Mouse (Mus musculus) hindlimb bud, embryonic 11.5 days (tissue): ENCODE results near the gene Gpatch2.

Experiments
- DNase-seq: peaks from one replicate; pipeline ENCODE4 v3.0.0-alpha.2; 2012; ENCODE audit warnings: low read depth, low spot score; ENCODE audit errors: extremely low spot score

Gpatch2 gene

DNA sequence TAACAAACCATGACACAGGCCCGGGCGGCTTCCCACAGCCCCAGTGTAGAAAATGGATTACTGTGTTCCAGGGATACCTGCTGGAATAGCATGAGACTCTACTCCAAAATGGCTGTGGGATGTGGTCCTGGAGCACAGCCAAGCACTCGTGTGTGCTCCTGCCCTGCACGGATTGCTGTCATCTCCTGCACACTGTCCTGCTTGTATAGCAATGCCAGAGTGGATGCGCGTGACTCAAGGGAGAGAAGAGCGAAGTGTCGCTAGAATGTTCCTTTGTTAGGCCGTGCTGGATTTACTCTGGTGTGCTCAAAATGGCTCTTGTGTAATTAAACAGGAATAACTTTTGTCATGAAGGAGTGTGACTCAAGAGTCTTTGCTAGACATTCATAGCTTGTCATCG is 87.9 kb downstream of the Gpatch2 start:
- no peak for DNase-seq

DNA sequence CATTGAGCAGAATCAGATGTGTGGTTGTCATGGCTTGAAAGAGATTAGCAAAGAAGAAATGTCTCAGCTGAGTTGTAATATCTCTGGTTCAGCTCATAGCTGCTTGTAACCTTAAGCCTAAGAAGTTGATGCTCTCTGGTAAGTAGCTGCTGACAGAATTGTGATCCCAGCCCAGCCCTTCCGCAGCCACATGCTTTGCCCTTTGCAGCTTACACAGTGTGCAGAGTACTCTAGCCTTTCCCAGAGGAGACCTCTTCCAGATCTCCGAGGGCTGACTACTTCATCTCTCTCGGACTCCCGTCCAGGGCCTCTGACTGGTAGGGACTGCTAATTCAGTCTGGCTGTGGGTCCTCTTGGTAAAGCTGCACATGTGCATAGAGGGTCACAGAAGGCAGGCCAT is 92.0 kb downstream of the Gpatch2 start:
- no peak for DNase-seq

DNA sequence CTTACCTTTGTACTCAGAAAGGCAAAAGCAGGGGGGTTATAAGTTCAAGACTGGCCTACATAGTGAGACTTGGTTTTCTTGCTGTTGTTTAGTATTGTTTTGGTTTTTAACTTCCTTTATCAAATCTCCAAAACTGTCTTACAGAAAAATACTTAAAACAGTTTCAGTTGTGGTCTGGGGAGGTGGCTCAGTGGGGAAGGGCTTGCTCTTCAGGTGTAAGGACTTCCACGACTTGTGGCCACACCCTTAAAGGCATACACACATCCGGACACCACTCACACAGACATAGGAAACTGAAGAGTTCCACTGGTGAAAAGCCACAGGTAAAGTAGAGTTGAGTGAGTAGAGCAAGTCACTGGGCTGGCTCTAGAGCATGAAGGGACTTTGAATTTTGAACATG is 93.2 kb downstream of the Gpatch2 start:
- DNase-seq, result no peak

DNA sequence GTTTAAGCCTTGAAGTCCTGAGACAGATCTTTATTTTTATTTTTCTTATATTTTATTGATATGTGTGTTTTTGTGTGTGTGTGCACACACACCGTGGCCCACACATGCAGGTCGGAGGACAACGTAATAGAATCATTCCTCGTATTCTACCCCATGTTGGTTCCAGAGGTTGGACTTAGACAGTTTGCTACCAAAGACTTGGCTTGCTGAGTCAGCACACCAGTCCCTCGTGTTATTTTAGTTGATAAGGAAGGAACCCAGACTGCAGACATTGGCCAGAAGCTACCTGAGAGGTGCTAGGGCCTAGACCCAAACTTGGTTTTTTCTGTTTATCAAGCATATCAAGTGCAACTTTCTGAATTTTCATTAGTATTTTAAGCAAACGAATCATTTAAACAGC is 95.8 kb downstream of the Gpatch2 start:
- DNase-seq, result no peak

DNA sequence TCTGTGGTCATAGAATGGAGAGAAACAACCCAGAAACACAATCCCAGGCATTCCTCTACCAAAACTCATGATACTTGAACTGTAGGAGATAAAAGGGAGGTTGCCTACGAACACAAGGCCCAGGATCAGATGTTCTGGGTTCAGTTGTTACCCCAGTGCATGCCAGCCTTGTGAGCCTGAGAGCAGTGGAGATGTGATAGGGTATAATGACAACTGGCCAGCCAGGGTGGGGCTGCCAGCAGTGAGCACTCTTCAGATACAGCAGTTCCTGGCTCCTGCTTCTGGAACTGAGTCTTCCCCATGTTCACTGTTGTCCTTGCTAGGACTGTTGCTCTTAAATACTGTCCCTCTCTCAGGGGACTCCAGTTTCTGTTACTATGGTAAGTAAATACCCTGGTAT is 98.0 kb downstream of the Gpatch2 start:
- no peak for DNase-seq

DNA sequence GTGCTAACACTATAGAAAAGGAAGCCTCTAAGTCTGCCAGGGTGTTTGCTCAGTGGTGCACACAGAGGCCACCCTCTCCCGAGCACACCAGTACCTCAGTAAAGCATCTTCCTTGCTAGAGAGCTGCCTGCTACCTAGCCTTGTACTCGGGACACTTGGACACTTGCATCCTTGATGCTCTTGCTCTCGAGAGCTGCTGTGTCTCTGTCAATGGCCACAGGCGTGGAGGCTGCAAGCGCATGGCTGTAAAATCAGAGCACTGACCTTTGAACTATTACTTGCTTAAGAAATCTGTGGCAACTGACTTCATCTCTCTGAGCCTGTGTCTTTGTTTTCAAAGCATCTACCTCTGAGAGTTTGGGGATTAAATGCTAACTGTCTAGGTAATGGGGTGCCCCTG is 98.5 kb downstream of the Gpatch2 start:
- no peak for DNase-seq

DNA sequence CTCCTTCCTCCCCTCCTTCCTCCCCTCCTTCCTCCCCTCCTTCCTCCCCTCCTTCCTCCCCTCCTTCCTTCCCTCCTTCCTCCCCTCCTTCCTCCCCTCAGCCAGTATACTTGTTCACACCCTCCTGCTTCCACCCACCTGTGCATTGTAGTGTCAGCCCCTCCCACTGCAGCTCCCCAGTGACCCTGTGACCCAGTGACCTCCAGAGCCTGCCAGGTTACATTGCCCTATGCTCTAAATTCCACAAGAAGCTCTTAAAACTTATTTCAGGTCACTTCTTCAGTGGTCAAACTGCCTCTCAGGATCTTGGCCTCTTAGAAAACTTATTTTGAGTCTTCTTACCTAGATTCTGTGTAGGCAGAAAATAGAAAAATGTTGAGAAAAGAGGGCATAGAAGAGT is 99.2 kb downstream of the Gpatch2 start:
- no peak for DNase-seq

DNA sequence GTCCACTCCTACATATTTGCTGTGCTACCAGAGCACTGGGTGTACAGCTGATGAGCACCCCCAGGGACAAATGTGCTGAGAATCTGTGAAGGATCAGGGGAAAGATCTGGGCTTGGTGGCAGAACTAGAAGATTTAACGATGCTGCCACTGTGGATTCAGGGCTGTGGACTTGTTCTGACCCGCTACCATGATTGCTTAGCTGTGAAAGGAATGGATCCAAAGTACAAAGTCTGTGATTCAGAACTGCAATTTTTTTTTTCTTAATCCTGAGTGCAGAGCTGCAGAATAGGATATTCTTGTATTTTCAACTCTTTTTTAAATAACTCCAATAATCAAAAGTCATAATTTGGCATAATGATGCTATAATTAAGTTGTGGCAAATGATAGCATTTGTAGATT is 100.5 kb downstream of the Gpatch2 start:
- no peak for DNase-seq

DNA sequence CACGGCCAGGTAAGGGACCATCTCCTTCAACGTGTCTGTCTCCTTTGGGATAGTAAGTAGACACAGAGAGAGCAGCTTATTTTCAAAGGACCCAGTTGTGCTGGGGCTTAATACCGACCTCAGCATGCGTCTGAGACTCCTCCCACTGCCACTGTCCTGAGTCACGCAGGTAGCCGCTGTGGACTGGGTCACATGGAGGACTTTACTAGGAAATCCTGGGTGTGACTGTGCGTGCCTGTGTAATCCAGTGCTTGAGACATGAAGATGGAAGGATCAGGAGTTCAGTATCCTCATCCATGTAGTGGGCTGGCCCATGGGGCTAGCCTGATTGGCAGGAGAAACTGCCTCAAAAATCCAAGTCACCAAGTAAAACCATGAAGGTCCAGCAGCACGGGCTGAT is 101.2 kb downstream of the Gpatch2 start:
- DNase-seq, result no peak

DNA sequence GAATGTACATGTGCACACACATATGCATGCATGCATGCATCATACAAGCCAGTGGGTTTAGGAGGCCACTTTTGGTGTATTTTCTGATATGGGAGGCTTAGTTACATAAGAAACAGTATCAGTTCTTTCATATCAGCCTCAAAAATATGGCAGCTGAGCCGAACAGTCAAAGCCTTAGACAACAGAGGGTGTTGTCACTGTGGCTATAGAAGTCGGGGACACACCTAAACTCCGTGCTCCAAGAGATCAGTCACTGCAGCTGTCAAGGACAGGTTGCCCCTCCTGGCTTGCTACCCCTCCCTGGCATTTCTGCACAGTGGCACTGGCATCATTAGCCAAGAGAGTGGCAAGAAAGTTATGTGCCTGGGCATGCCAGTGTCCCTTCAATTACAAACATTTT is 106.5 kb downstream of the Gpatch2 start:
- no peak for DNase-seq

DNA sequence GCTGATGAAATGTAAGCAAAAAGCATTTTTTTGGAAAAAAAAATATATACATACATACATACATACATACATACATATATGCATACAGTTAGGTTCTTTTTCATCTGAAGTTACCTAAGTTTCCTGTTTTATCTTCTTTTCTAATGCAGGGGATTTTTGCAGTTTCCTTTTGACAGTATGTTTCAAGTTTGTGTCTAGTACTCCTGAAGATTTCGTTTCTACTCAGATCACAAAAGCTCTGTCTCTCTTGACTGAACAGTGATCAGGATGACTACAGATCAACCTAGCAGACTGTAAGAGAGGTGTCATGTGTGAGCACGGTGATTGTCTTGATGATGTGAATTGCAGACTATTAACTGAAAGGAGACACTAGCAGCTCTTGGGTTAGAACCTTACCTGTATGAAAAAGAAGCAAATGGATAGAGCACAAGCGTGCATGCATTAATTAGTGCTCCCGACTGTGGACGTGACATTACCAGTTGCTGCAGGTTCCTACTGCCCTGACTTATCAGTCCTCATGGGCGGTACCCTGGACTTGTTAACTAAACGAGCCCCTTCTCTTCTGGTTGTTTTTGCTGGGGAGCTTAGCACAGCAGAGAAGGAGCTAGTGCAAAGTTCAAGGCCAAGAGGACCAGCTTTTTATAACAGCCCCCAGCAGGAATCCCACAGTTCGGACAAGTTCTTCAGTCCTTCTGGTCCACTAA is 107.3 kb downstream of the Gpatch2 start:
- DNase-seq, result no peak

DNA sequence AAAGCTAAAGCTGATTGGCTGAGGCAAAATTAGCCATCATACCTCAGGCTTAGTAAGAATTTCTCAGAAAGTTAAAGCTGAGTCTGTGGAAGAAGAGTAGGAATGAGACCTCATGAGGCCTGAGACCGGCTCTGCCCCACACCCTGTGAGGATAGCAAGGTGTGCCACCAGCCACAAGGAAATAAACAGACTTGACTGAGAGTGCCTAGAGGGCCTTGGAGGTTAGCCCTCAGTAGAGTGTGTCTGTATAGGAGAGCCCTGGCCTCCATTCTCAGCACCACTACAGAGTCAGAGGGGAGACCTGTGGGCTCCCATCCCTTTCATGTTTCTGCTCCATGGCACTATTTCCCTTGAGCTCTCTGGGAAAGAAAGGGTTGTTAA is 107.9 kb downstream of the Gpatch2 start:
- no peak for DNase-seq

DNA sequence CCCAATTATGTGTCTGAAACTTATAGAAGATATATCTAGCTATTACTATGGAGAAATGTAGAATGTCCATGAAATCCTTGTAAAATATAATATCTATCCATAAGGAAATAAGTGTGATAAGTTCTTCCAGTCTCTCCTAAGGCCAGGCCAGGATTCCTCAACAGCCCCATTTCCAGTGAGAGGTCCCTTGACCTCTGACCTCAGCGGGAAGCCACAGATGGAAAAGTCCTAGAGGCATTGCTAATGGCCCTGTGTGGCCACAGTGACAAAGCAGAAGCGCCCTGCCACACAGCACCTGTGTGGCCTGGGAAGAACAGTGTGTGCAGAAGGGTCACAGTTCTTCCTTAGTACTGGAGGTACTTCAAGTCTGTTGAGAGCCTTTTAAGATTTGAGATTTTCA is 127.2 kb downstream of the Gpatch2 start:
- no peak for DNase-seq

DNA sequence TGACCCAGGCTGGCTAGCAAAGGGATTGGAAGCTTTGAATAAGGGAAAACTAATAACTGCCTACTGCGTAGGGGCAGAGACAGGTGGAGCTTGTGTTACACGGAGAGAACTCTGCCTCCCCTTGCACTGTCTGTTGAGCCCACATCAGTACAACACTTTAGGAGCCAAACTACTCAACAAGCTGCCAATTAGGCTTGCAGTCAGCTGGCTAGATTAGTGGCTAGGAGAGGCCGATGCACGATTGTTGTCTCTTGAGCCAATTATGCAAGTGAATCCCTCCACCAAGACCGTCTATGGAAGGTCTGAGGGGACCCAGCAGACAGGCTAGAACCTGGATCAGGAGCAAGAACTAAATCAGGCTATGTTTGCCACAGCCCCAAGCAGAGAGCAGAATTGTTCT is 129.8 kb downstream of the Gpatch2 start:
- no peak for DNase-seq

DNA sequence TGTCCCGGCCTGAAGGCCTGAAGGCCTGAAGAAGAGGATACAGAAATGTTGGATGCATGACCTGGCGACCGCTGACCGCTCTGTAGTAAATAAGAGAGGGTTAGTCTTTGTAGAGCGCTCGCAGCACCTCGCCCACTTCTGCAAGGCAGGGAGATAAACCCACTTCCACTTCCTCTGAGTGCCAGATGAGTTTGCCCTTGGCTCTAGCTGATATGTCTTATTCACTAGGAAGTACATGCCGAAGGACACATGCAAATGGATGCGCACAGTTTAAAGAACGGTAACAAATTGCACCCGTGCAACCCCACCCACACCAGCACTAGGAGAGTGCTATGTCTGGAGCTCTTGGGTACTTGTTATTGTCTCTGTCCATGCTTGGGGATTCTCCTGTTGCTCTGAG is 131.6 kb downstream of the Gpatch2 start:
- no peak for DNase-seq

DNA sequence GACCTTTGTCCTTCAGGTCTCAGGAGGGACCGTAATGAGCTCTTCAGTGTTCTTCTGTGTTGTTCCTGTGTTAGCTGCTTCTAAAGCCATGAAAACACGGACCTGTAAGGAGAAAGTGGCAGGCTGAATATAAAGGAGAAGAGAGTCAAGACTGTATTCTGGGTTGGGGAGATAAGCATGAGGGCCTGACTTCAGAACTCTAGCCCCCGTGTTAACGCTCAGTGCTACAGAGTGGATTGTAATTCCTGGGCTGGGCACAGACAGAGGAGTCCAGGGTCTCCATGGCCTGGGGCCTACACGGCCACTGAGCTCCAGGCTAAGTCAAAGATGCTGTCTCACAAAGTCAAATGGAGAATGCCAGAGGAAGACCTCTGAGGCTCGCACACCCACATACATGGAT is 132.3 kb downstream of the Gpatch2 start:
- no peak for DNase-seq

DNA sequence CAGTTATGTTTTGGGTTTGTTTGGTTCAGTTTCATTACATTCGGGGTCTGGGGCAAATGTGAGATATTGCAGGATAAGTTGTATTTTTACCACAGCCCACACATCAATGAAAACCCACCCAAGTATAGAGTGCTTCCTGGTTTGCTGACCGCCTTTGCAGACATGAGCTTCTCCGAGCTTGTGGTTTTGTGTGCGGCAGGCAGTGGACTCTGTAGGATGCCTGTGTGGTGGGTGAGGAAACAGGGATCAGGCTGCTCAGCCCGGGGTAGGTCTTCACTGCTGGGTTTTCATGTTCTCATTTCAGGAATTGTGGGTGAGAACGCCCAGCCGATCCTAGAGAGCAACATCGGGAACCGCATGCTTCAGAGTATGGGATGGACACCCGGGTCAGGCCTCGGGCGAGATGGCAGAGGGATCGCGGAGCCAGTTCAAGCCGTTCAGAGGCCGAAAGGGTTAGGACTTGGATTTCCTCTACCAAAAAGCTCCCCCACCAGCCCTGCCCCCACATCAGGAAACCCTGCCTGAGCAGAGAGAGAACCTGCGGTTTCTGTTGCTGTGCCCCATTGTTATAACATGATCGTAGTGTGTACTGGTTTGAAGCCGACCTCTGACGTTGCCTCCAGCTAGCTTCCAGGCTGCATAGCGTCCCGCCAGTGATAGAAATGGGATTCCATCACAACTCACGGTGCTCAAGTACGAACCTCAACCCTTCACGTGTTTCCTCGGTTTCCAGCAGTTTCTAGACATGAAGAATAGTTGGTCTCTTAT is 132.9 kb downstream of the Gpatch2 start:
- no peak for DNase-seq

DNA sequence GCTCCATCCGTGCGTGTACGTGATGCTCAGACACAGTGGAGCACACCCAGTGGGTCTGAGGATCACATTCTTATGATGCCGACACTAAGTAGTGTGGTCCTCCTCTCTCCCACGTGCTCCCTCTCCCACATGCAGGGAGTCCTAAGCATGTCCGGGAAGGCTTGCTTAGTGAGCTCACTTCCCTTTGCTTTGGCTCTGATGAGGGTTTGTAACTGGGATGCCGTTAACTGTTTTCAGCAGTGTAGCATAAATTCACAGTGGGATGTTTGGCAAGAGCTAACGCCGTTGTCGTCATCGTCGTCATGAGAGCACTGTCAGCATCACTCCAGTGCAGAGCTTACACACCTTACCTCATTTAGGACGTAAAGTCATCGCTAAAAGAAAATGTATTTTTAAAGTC is 133.6 kb downstream of the Gpatch2 start:
- DNase-seq, result no peak

DNA sequence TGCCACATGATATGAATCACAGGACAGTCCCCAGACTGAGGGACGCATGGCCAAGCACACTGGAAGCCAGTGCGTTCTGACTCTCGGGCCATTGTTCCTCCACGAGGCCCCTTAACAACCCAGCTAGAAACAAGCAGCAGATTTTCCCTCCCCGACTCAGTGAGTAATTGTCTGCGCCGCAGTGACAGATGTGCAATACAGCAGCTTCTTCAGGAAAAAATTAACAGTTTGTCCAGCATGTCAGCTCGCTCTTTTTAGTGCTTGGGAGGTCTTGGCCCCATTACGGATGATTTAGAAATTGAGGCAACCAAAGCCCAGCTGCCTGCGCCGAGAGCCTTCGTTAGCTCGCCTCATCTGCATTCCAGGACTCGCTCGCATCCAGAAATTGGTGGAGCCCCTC is 140.9 kb downstream of the Gpatch2 start:
- no peak for DNase-seq

DNA sequence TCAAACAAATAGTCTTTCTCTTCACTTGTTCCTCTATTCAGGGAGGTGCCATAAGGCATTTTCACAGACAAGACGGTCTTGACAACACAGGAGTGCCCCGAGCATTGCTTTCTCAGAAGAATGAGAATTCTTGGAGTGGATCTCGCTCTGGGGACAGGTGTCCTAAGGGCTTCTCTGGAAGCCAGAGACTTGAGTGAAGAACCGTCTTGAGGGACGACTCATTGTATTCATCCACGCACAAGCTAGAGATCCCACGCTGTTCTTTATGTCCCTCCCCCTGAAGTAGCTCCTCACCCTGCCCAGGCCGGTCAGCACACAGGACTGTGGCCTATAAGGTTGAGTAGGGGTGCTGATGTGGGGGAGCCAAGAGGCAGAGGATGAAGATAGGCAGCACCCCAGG is 141.6 kb downstream of the Gpatch2 start:
- no peak for DNase-seq

DNA sequence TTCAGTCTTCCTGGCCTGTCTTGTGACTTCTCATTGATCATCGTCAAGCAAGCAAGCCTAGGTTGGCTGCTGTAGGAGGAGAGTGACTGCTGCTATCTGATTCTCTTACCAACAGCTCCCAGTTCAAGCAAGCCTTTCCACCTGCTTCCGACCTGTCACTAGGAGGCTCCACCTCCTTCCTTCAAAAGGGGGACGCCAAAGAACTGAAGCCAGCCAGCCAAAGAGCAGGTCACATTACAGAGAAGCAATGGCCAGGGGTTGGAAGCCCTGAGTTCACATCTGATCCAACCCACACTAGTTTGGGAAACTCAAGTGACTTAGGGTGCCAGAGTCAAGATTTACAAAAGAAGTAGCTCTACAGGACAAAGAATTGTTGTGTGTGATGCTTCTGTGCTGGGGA is 144.9 kb downstream of the Gpatch2 start:
- no peak for DNase-seq

DNA sequence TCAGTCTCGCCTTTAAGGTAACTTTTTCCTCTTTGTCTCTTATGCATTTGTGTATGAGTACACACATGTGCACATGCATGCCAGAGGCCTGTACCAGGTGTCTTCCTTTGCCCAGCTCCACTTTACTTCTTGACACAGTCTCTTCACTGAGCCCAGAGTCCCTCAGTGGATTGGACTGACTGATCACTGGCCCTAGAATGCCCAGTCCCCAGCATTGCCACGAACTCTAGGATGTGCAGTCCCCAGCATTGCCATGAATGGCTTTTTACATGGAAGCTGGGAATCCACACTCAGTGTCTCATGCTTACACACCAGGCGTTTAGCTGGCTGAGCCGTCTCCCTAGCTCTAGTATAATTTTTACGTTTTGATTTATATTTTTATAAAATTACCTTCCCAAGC is 147.2 kb downstream of the Gpatch2 start:
- DNase-seq, result no peak

DNA sequence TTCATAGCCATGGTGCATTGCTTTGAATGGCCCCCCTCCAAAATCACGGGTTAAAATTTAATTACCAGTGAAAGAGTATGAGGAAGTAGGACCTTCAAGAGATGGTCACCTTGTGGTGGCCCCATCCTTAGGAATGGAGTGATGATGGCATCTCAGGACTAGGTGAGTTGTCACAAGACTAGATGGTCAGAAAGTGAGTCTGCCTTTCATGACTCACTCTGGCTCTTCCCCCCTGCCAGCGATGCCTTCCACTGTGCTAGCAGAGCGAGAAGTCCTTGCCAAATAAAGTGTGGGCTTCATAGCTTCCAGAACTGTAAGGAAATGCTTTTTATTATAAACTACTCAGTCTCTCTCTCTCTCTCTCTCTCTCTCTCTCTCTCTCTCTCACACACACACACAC is 150.1 kb downstream of the Gpatch2 start:
- DNase-seq, result no peak
